Mouse (Mus musculus) gastrocnemius, postnatal 14 days (tissue): ENCODE data around the gene Olfr44. TPM values are rescaled to one million over a fixed set of nuclear protein-coding genes. Genes with fewer than 3 reads are reported as not detected.

Source experiments
- DNase-seq: peaks from one replicate; pipeline ENCODE4 v3.0.0; 2021; ENCODE audit warnings: mixed read lengths
- intact Hi-C: fragments of 180-260 bp; cut with DNase I; formaldehyde crosslinking; loops from one replicate; pipeline ENCODE4 v1.15.1; 2025; ENCODE audit warnings: low total_unique reads
- long read RNA-seq, 2 experiments: library from polyadenylated mRNA; stranded (forward); transcript quantifications; one replicate each; pipeline ENCODE4 v2.0.0; 2021
- total RNA-seq, 2 experiments: library from RNA; stranded (reverse); gene quantifications; 2 replicates each; pipeline ENCODE4 v1.2.3; 2021

Gene Olfr44
- total RNA-seq: not detected
- long read RNA-seq, experiment 1: 0 reads
- long read RNA-seq, experiment 2: 0 reads

DNA sequence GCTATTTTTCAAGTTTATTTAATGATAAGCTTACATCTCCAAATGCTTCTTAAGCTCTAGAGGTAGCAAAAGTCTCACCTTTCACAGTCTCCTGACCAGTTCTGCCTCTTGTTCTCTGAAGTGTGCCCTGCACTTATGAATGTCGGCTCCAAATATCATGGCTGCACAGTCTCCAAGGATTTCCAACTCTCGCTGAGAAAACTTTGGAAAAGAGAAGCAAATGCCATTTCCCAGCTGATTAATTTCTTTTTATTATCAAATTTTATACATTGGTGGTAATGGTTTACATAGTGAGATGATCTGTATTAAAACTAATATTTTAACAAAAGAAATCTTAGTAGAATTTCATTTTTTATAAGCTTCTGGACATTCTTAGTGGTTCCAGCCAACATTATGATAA, at the start of gene Olfr44:
Gene Olfr44 (minus strand): TSS at position 101 of the 400 bp plus-strand sequence.
- no peak for DNase-seq
- intact Hi-C loops: no loop called here

DNA sequence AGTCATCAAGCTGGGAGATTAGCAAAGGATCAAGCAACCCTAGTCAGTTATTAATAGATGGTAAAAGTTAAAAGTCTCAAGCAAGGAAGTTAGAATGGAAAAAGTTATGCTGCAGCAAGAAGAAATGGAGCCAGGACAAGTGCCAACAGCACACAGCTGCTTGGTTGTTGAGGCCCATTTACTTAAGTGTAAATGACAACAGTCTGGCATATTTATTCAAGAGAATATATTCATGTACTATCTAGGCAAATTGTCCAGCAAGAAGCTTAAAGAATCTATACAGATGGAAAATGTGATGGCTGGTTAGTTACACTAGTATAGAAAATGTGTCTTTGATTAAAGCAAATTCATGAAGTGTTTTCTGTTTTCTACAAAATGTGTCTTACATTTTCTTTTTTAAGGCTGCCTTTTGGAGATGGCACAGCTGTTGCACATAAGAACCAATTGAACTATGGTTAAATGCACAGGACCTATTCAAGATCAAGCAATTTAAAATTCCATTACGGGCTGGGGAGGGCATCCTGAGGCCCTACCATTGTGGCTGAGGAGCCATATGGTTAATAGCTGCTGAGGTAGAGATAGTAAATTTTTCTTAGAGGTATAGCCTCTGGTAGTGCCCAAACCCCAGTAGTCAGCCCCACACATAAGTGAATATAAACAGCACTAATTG, 30.0 kb upstream of the Olfr44 start:
- intact Hi-C loops: no loop called here

DNA sequence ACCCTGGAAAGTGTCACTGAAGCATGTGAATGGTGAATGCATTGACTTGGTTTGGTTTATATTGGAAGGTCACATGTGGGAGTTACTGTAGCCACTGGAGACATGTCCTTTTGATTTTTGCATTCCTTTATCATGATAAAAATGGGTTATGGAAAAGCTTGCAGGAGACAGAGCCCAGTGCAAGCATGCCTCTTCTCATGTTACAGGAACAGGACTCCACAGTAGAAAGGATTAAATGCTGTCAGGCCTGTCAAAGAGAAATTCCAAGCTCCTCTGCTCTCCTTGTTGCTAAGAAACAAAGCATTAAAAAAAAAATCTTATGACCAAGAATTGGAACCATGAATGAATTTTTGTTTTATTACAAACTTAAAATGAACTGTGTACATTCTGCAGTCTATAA, 24.8 kb upstream of the Olfr44 start:
- intact Hi-C loops: no loop called here
- DNase-seq: no peak

More for the DNA sequence above, 30.0 kb upstream of the Olfr44 start:
- no peak for DNase-seq

DNA sequence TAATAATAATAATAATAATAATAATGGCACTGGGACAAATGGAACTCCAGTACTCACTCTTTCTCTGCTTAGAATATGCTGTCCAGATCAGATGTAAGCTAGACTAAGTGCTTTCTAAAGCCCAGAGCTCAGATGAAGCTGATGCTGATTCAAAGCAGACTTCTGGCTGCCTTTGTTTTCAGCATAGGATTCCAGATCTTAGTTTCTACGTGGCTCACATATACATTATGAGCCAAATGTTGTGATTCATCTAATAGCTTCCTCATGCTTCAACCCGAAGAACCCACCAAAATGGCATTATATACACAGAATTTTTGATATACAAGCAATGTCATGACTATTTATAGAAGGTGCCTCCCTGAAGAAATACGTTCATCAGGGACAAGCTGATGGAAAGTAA, 21.7 kb upstream of the Olfr44 start, which contains the start of gene Olfr957:
Gene Olfr957 (minus strand): TSS at position 279 of the 400 bp plus-strand sequence.
- no peak for DNase-seq
- intact Hi-C loops: no loop called here

DNA sequence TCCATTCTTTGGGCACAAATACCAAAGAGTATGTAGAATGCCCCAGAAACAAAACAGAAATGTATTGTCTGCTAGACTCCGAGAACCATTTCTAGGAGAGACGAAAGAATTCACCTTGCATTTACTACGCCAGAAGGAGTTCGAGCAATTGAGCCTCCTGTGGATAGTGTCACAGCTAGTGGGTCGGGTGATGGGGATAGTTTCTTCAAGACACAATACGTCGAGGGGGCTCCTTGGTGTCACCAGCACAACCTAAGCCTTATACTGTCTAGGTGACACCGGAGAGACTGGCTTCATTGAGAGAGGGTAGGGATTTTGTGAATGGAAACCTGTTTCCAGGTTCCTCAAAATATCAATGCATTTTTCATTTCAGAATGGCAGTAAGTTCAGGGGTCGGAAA, 15.6 kb upstream of the Olfr44 start:
- DNase-seq: no peak
- intact Hi-C loops: no loop called here

DNA sequence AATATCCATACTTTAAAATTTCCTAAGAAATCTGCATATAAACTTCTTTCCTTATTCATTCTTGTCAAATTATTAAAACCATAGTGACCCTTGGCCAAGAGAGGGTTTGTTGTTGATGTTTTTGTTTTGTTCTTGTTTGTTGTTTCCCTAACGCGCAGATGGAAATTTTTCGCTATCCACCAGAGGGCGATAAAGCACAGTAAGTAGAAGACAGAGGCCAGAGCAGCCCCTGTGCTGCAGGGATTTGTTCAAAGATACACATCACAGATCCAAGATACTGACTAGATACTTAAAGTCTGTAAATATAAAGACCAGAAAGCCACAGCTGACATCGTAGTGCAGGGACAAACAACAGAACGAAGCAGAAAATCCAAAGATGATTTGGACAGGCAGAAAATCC, 15.2 kb upstream of the Olfr44 start:
- intact Hi-C loops: no loop called here
- peak; percentile 29 for DNase-seq

DNA sequence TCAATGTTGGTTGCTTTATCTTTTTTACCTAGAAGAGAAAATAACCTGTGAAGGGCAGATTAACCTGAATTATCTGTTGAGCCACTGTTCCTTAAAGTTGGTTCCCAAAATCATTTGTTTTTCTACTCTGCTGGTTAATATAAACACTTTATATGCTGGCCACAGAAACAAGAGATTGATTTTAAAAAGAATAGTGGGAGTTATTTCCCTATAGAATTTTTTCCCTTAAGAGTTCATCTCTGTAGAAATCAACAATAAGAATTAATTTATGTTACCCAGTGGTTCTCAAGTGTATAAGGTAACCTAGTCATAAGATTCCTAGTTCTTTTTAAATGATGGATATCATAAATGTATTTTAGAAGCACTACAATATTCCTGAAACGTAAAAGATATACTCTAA, 22.0 kb downstream of the Olfr44 start, which contains the start of gene Olfr955:
Gene Olfr955 (minus strand): TSS at position 101 of the 400 bp plus-strand sequence.
- DNase-seq: no peak
- intact Hi-C loops: no loop called here

DNA sequence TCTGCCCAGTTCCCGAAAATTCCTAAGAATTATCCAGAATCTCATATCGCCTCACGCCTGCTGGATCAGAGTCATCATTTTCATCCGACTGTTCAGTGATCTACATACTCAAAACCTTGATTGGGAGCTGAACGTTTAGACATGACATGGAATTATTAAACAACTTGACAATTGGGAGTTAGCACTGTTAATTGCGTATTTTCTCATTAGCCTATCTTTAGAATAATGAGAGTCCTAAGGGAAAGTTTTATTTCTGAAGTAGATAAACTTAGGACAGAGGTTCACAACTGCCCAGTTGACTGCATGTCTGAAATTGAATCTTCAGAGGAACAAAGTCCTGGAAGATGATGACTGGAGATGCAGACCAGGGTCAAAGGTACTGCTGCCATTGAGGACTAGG, 37.4 kb downstream of the Olfr44 start, which contains the start of gene Olfr954:
Gene Olfr954 (plus strand): TSS at position 301 of the 400 bp plus-strand sequence.
- intact Hi-C loops: no loop called here
- DNase-seq: no peak

Other genes starting within 250 kb of the Olfr44 start
- not detected for gene Olfr1537, start 244.0 kb downstream of the Olfr44 start, total RNA-seq
- not detected for gene Olfr945, start 217.2 kb downstream of the Olfr44 start, total RNA-seq
- not detected for gene Olfr948, start 167.9 kb downstream of the Olfr44 start, total RNA-seq
- gene Olfr951, start 106.6 kb downstream of the Olfr44 start, total RNA-seq: not detected
- gene Olfr952, start 66.8 kb downstream of the Olfr44 start, total RNA-seq: not detected
- not detected for gene Olfr954, start 37.3 kb downstream of the Olfr44 start, total RNA-seq
- gene Olfr955, start 22.1 kb downstream of the Olfr44 start, total RNA-seq: not detected
- not detected for gene Olfr957, start 21.8 kb upstream of the Olfr44 start, total RNA-seq
- not detected for gene Olfr958, start 60.1 kb upstream of the Olfr44 start, total RNA-seq
- gene Olfr959, start 81.6 kb upstream of the Olfr44 start, total RNA-seq: not detected
- gene AW551984, start 110.4 kb upstream of the Olfr44 start, total RNA-seq: 10 to 100 TPM; 51.9 to 71.0 TPM
- gene Olfr148, start 116.7 kb upstream of the Olfr44 start, total RNA-seq: not detected
- gene Olfr960, start 127.4 kb upstream of the Olfr44 start, total RNA-seq: not detected
- gene Olfr961, start 151.1 kb upstream of the Olfr44 start, total RNA-seq: not detected
- gene Olfr963, start 173.2 kb upstream of the Olfr44 start, total RNA-seq: not detected
- gene Olfr149, start 213.1 kb upstream of the Olfr44 start, total RNA-seq: not detected
- gene Olfr965, start 217.4 kb upstream of the Olfr44 start, total RNA-seq: not detected
- gene Olfr150, start 237.0 kb upstream of the Olfr44 start, total RNA-seq: not detected